Mouse (Mus musculus) MEL (cell line): ENCODE measurements around the gene Uba1. TPM values are rescaled to one million over a fixed set of nuclear protein-coding genes. Genes with fewer than 3 reads are reported as not detected.

Experiments
- DNase-seq: peaks from one replicate; pipeline ENCODE4 v3.0.0; 2011; ENCODE audit warnings: low read depth, low spot score
- H3K27ac ChIP-seq: 2 replicates; pipeline ENCODE4 v1.5.1; 2012; ENCODE audit warnings: low read depth, mild to moderate bottlenecking, control low read depth, low read length, moderate library complexity; ENCODE audit not compliant: control insufficient read depth
- H3K27me3 ChIP-seq, 2 experiments: fragments of 150-350 bp in 1 of 2; sonication (generic) in 1 of 2; 2 replicates each; pipeline ENCODE4 v1.6.1; 2012; ENCODE audit warnings: low read length in 2 of 2, mild to moderate bottlenecking in 2 of 2, improper control_type of control experiment in 1 of 2, moderate library complexity in 1 of 2; ENCODE audit not compliant: insufficient read depth in 2 of 2, control insufficient read depth in 1 of 2
- H3K36me3 ChIP-seq, 2 experiments: 2 replicates each; pipeline ENCODE4 v1.6.1; 2012 to 2014; ENCODE audit warnings: low read length in 2 of 2, improper control_type of control experiment in 1 of 2, inconsistent platforms in 1 of 2, mild to moderate bottlenecking in 1 of 2; ENCODE audit not compliant: insufficient read depth in 2 of 2, control insufficient read depth in 1 of 2
- H3K4me1 ChIP-seq, 2 experiments: fragments of 150-350 bp in 1 of 2; sonication (generic) in 1 of 2; 2 replicates each; pipeline ENCODE4 v1.6.1; 2012; ENCODE audit warnings: low read length in 2 of 2, improper control_type of control experiment in 1 of 2, mild to moderate bottlenecking in 1 of 2; ENCODE audit not compliant: insufficient read depth in 2 of 2, control insufficient read depth in 1 of 2
- H3K4me3 ChIP-seq, 2 experiments: fragments of 150-350 bp in 1 of 2; sonication (generic) in 1 of 2; 2 replicates each; pipeline ENCODE4 v1.5.1; 2012; ENCODE audit warnings: low read depth in 2 of 2, low read length in 2 of 2, mild to moderate bottlenecking in 2 of 2, moderate library complexity in 2 of 2, control low read depth in 1 of 2, improper control_type of control experiment in 1 of 2; ENCODE audit not compliant: control insufficient read depth in 1 of 2, insufficient read depth in 1 of 2
- H3K79me2 ChIP-seq: 2 replicates; pipeline ENCODE4 v1.6.1; 2012; ENCODE audit warnings: mild to moderate bottlenecking, low read length, moderate library complexity; ENCODE audit not compliant: control insufficient read depth, poor library complexity, insufficient read depth
- H3K9ac ChIP-seq: 2 replicates; pipeline ENCODE4 v1.6.1; 2012; ENCODE audit warnings: low read depth, mild to moderate bottlenecking, control low read depth, low read length, moderate library complexity; ENCODE audit not compliant: control insufficient read depth, poor library complexity, severe bottlenecking
- H3K9me3 ChIP-seq: fragments of 150-350 bp; sonication (generic); replicated peaks from 2 replicates; pipeline ENCODE4 v1.6.1; 2012; ENCODE audit warnings: mild to moderate bottlenecking, low read length, improper control_type of control experiment, moderate library complexity; ENCODE audit not compliant: insufficient read depth
- BHLHE40 ChIP-seq: IDR thresholded peaks from 2 replicates; pipeline ENCODE4 v1.6.1; 2012; ENCODE audit warnings: low read depth, mild to moderate bottlenecking, inconsistent platforms, low read length, improper control_type of control experiment, borderline replicate concordance
- CHD1 ChIP-seq: IDR thresholded peaks from 2 replicates; pipeline ENCODE4 v1.6.1; 2012; ENCODE audit warnings: low read depth, mild to moderate bottlenecking, inconsistent platforms, low read length, improper control_type of control experiment
- CHD2 ChIP-seq: IDR thresholded peaks from 2 replicates; pipeline ENCODE4 v1.6.1; 2011; ENCODE audit warnings: low read length, improper control_type of control experiment
- E2F4 ChIP-seq: IDR thresholded peaks from 2 replicates; pipeline ENCODE4 v1.6.1; 2011; ENCODE audit warnings: low read depth, low read length, improper control_type of control experiment, borderline replicate concordance
- ELF1 ChIP-seq: IDR thresholded peaks from 2 replicates; pipeline ENCODE4 v1.6.1; 2014; ENCODE audit warnings: low read depth, mild to moderate bottlenecking, inconsistent platforms, low read length, improper control_type of control experiment, moderate library complexity
- EP300 ChIP-seq, 2 experiments: IDR thresholded peaks; 2 replicates each; pipeline ENCODE4 v1.6.1; 2011; ENCODE audit warnings: improper control_type of control experiment in 2 of 2, low read length in 2 of 2, low read depth in 1 of 2, mild to moderate bottlenecking in 1 of 2
- ETS1 ChIP-seq: IDR thresholded peaks from 2 replicates; pipeline ENCODE4 v1.6.1; 2012; ENCODE audit warnings: low read depth, mild to moderate bottlenecking, inconsistent platforms, low read length, improper control_type of control experiment, moderate library complexity
- GABPA ChIP-seq: IDR thresholded peaks from 2 replicates; pipeline ENCODE4 v1.6.1; 2012; ENCODE audit warnings: low read depth, mild to moderate bottlenecking, inconsistent platforms, low read length, improper control_type of control experiment, moderate library complexity
- GATA1 ChIP-seq: IDR thresholded peaks from 2 replicates; pipeline ENCODE4 v1.6.1; 2011; ENCODE audit warnings: low read depth, low read length, improper control_type of control experiment
- HCFC1 ChIP-seq: IDR thresholded peaks from 2 replicates; pipeline ENCODE4 v1.6.1; 2012; ENCODE audit warnings: low read depth, mild to moderate bottlenecking, inconsistent platforms, low read length, improper control_type of control experiment, moderate library complexity
- JUND ChIP-seq: IDR thresholded peaks from 2 replicates; pipeline ENCODE4 v1.6.1; 2011; ENCODE audit warnings: low read depth, mild to moderate bottlenecking, improper control_type of control experiment, low read length
- MAFK ChIP-seq: IDR thresholded peaks from 2 replicates; pipeline ENCODE4 v1.6.1; 2011; ENCODE audit warnings: low read depth, mild to moderate bottlenecking, low read length, improper control_type of control experiment, borderline replicate concordance
- MAZ ChIP-seq: IDR thresholded peaks from 2 replicates; pipeline ENCODE4 v1.6.1; 2012; ENCODE audit warnings: low read depth, mild to moderate bottlenecking, inconsistent platforms, low read length, improper control_type of control experiment
- MEF2A ChIP-seq: IDR thresholded peaks from 2 replicates; pipeline ENCODE4 v1.6.1; 2014; ENCODE audit warnings: low read depth, mild to moderate bottlenecking, inconsistent platforms, low read length, improper control_type of control experiment; ENCODE audit not compliant: poor library complexity, insufficient replicate concordance, severe bottlenecking; ENCODE audit errors: extremely low read depth
- MXI1 ChIP-seq: IDR thresholded peaks from 2 replicates; pipeline ENCODE4 v1.6.1; 2011; ENCODE audit warnings: mild to moderate bottlenecking, low read depth, low read length, improper control_type of control experiment
- MYB ChIP-seq: IDR thresholded peaks from 2 replicates; pipeline ENCODE4 v1.6.1; 2011; ENCODE audit warnings: mild to moderate bottlenecking, low read depth, low read length, improper control_type of control experiment
- MYC ChIP-seq: IDR thresholded peaks from 2 replicates; pipeline ENCODE4 v1.6.1; 2011; ENCODE audit warnings: low read depth, mild to moderate bottlenecking, low read length, improper control_type of control experiment, moderate library complexity
- NELFE ChIP-seq: IDR thresholded peaks from 2 replicates; pipeline ENCODE4 v1.6.1; 2011; ENCODE audit warnings: low read depth, low read length, improper control_type of control experiment
- NRF1 ChIP-seq: IDR thresholded peaks from 2 replicates; pipeline ENCODE4 v1.6.1; 2014; ENCODE audit warnings: low read depth, mild to moderate bottlenecking, inconsistent platforms, low read length, improper control_type of control experiment, moderate library complexity; ENCODE audit not compliant: poor library complexity, insufficient read depth, severe bottlenecking
- POLR2A ChIP-seq, 2 experiments: IDR thresholded peaks; 2 replicates each; pipeline ENCODE4 v1.6.1; 2011 to 2012; ENCODE audit warnings: low read length in 2 of 2, mild to moderate bottlenecking in 2 of 2, control low read depth in 1 of 2, improper control_type of control experiment in 1 of 2, low read depth in 1 of 2, moderate library complexity in 1 of 2; ENCODE audit not compliant: control insufficient read depth in 1 of 2, insufficient read depth in 1 of 2, poor library complexity in 1 of 2
- POLR2AphosphoS2 ChIP-seq: IDR thresholded peaks from 2 replicates; pipeline ENCODE4 v1.6.1; 2011; ENCODE audit warnings: low read length, improper control_type of control experiment
- POLR2AphosphoS5 ChIP-seq: IDR thresholded peaks from 2 replicates; pipeline ENCODE4 v1.6.1; 2012; ENCODE audit warnings: low read depth, borderline replicate concordance, mild to moderate bottlenecking, inconsistent platforms, low read length, moderate library complexity, mixed read lengths
- RAD21 ChIP-seq: IDR thresholded peaks from 2 replicates; pipeline ENCODE4 v1.6.1; 2011; ENCODE audit warnings: mild to moderate bottlenecking, low read depth, low read length, improper control_type of control experiment
- RCOR1 ChIP-seq: IDR thresholded peaks from 2 replicates; pipeline ENCODE4 v1.6.1; 2012; ENCODE audit warnings: low read depth, mild to moderate bottlenecking, inconsistent platforms, low read length, improper control_type of control experiment
- SIN3A ChIP-seq: IDR thresholded peaks from 2 replicates; pipeline ENCODE4 v1.6.1; 2012; ENCODE audit warnings: low read length, improper control_type of control experiment, inconsistent platforms
- SMC3 ChIP-seq: IDR thresholded peaks from 2 replicates; pipeline ENCODE4 v1.6.1; 2011; ENCODE audit warnings: low read depth, low read length, improper control_type of control experiment
- TAL1 ChIP-seq: IDR thresholded peaks from 2 replicates; pipeline ENCODE4 v1.6.1; 2012; ENCODE audit warnings: mild to moderate bottlenecking, inconsistent platforms, low read length, moderate library complexity, mixed read lengths
- TBP ChIP-seq: IDR thresholded peaks from 2 replicates; pipeline ENCODE4 v1.8.0; 2011; ENCODE audit warnings: low read depth, low read length, improper control_type of control experiment
- TCF12 ChIP-seq: IDR thresholded peaks from 2 replicates; pipeline ENCODE4 v1.6.1; 2014; ENCODE audit warnings: low read depth, mild to moderate bottlenecking, inconsistent platforms, low read length, improper control_type of control experiment, moderate library complexity
- UBTF ChIP-seq: IDR thresholded peaks from 2 replicates; pipeline ENCODE4 v1.6.1; 2012; ENCODE audit warnings: low read depth, mild to moderate bottlenecking, inconsistent platforms, low read length, improper control_type of control experiment, moderate library complexity, borderline replicate concordance; ENCODE audit not compliant: insufficient read depth
- USF2 ChIP-seq, 2 experiments: IDR thresholded peaks; 2 replicates each; pipeline ENCODE4 v1.6.1; 2011 to 2012; ENCODE audit warnings: improper control_type of control experiment in 2 of 2, low read length in 2 of 2, borderline replicate concordance in 1 of 2, inconsistent platforms in 1 of 2, low read depth in 1 of 2, mild to moderate bottlenecking in 1 of 2; ENCODE audit not compliant: insufficient read depth in 1 of 2
- ZC3H11A ChIP-seq: IDR thresholded peaks from 2 replicates; pipeline ENCODE4 v1.6.1; 2012; ENCODE audit warnings: low read depth, mild to moderate bottlenecking, inconsistent platforms, low read length, improper control_type of control experiment
- ZKSCAN1 ChIP-seq: IDR thresholded peaks from 2 replicates; pipeline ENCODE4 v1.6.1; 2012; ENCODE audit warnings: low read depth, mild to moderate bottlenecking, inconsistent platforms, low read length, improper control_type of control experiment, moderate library complexity
- ZMIZ1 ChIP-seq: IDR thresholded peaks from 2 replicates; pipeline ENCODE4 v1.6.1; 2012; ENCODE audit warnings: low read depth, mild to moderate bottlenecking, inconsistent platforms, low read length, improper control_type of control experiment, moderate library complexity
- ZNF384 ChIP-seq: IDR thresholded peaks from 2 replicates; pipeline ENCODE4 v1.6.1; 2012; ENCODE audit warnings: low read depth, mild to moderate bottlenecking, inconsistent platforms, low read length, improper control_type of control experiment
- polyA plus RNA-seq, 2 experiments: library from polyadenylated mRNA; stranded (reverse) in 1 of 2; unstranded in 1 of 2; fragments of >175 nt in 1 of 2; fragments of >200 nt in 1 of 2; gene quantifications; 2 replicates each; pipeline versions ENCODE4 v1.2.1 to v1.2.4; 2012; ENCODE audit warnings: low replicate concordance in 2 of 2, low read depth in 1 of 2; ENCODE audit not compliant: insufficient read length in 2 of 2, insufficient read depth in 1 of 2, missing spikeins in 1 of 2
- total RNA-seq: library from RNA; depleted of rRNA; stranded (reverse); fragments of 300-350 nt; gene quantifications from 2 replicates; pipeline ENCODE4 v1.2.3, GENCODE M21; 2012; rRNA removed

Uba1 gene
- total RNA-seq (269 and 295 TPM in 2 replicates), polyA plus RNA-seq (100 to 1,000 TPM; 530 to 704 TPM)

DNA sequence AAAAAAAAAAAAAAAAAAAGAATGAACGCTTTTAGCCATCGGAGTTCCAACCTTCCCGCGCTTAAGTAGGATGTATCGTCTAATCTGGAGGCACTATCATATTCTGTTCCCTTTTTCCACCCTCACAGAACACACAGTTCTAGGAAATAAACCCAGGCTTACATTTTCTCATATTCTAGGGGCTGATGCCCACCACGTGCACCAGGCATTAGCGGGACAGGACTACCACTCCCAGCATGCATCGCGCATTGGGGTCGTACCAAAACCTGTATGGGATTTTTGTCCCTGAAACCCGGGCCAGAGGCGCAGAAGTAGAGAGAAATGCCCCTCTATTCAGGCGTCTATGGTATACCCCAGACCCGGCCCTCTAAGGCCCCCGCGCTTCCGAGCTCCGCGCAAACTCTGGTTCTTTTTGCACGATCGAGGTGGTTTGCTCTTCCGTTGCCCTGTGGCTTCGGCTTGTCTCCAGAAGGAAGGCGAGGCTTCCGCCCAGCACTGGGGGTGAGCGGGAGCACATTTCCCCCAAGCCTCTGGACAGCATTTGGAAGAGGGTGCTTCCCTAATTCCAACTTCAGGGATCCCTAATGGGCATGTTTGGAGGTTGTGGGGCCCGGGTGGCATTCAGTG lies at the start of gene Uba1:
TSS of gene Uba1 (plus strand) at position 301 of the 627 bp plus-strand sequence.
- DNase-seq = peak; percentile 98
- H3K79me2 ChIP-seq = peaks cover 11% of the 10 kb centered on the region
- peak within 1 kb of the TSS; percentile 69 to 75 for H3K4me3 ChIP-seq
- peaks cover 3 to 11% of the 10 kb centered on the region in 2 experiments; a peak in 2 of 4 replicates for H3K4me1 ChIP-seq
- H3K9me3 ChIP-seq = no peaks in the 10 kb centered on the region
- H3K9ac ChIP-seq = peak within 1 kb of the TSS; percentile 87
- H3K27me3 ChIP-seq = no peaks in the 10 kb centered on the region
- H3K36me3 ChIP-seq = peaks cover 0 to 20% of the 10 kb centered on the region in 2 experiments; a peak in 2 of 4 replicates
- H3K27ac ChIP-seq = peak within 1 kb of the TSS; percentile 87
- peak; percentile 20; the same call in 1 of the 2 replicates for TF ChIP-seq BHLHE40
- no peak; the same call in none of the 2 replicates for TF ChIP-seq RCOR1
- TF ChIP-seq NRF1 = peak; percentile 68
- peak; percentile 94 for TF ChIP-seq ZMIZ1
- TF ChIP-seq TBP = peak; percentile 95
- no peak for TF ChIP-seq JUND
- TF ChIP-seq RAD21 = no peak
- TF ChIP-seq ETS1 = 0 out of 2 replicates have a peak, but pooled peaks have one; percentile 55
- peak; percentile 100 for TF ChIP-seq SIN3A
- no peak for TF ChIP-seq TAL1
- TF ChIP-seq E2F4 = peak; percentile 67
- TF ChIP-seq TCF12 = peak; percentile 82
- TF ChIP-seq ZNF384 = peak; percentile 92
- peak; percentile 100 for TF ChIP-seq MXI1
- TF ChIP-seq POLR2AphosphoS5 = no peak
- peak in 1 of 2 experiments; percentile 52; a peak in 2 of 4 replicates for TF ChIP-seq EP300 (IDR thresholded peaks at IDR 0.05; ENCODE audit: low read depth in 1 of 2, low read length in 2 of 2)
- TF ChIP-seq USF2 (IDR thresholded peaks at IDR 0.05; ENCODE audit: borderline replicate concordance in 1 of 2, insufficient read depth in 1 of 2, low read depth in 1 of 2, low read length in 2 of 2) = no peak
- TF ChIP-seq ZC3H11A = no peak
- peak; percentile 100 for TF ChIP-seq CHD1
- no peak for TF ChIP-seq SMC3
- peak; percentile 86 for TF ChIP-seq MAZ
- peak; percentile 81 to 92 for TF ChIP-seq POLR2A (IDR thresholded peaks at IDR 0.05; ENCODE audit: control insufficient read depth in 1 of 2, insufficient read depth in 1 of 2, low read depth in 1 of 2, low read length in 2 of 2, poor library complexity in 1 of 2)
- TF ChIP-seq MAFK = no peak
- no peak for TF ChIP-seq GATA1
- peak; percentile 98 for TF ChIP-seq NELFE
- no peak for TF ChIP-seq ZKSCAN1
- peak; percentile 100 for TF ChIP-seq MYC
- TF ChIP-seq UBTF = peak; percentile 96; the same call in 1 of the 2 replicates
- TF ChIP-seq POLR2AphosphoS2 = peak; percentile 95
- 0 out of 2 replicates have a peak, but pooled peaks have one; percentile 24 for TF ChIP-seq MEF2A
- TF ChIP-seq CHD2 = no peak
- peak; percentile 99 for TF ChIP-seq HCFC1
- TF ChIP-seq GABPA = no peak
- peak; percentile 37; the same call in 1 of the 2 replicates for TF ChIP-seq MYB
- TF ChIP-seq ELF1 = peak; percentile 74
